9 mouse cellular contexts compared by ENCODE assay signal in the genomic region with DNA sequence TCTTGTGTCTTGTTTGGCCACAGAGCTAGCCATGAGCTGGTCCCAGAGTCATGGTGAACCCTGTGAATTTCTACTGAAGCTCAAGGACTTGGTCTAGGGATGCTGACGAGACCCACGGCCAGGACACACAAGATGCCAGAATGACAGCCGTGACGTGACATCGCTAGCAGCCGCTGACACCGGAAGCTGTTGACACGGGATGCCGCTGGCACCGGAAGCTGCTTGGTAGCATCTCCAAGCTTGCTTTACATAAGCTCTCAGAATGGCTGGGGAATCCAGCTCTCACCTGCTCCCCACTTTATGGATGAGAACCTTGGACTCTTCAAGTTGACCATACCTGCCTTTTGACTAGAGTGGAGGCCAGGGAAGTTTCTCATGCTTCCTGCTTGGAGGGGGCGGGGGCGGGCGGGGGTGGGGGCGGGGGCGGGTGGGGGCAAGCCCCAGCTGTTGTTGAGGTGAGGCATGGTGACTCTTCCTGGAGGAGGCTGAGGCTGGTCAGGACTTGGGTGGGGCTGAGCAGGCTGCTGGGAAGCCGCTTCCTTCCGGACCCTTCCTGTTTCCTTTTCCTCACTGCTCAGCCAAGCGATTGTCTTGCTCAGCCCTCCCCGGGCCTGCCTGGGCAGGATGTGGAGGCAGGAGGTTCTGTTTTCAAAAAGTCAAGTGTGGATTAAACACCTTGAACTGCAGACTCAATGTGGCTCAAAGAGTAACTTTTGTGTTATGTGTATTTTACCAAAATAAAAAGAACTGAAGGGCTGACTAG. TPM values are rescaled to one million over a fixed set of nuclear protein-coding genes. Genes with fewer than 3 reads are reported as not detected.
DNase-seq lines count a peak whose midpoint lies in the region; ATAC-seq and TF ChIP-seq lines count a peak whose summit lies in the region.
"Had no signal": no experiment of that assay in that cellular context is flagged by ENCODE, and none has a peak within 500 bp of the region (broad histone marks: within the 10 kb centered on the region; RNA-seq: fewer than 3 reads in every experiment).

No protein-coding gene starts in this region.

- 0 out of 2 replicates have a peak, but pooled peaks cover 3% of the 10 kb centered on the region for H3K9me3 ChIP-seq in forebrain, embryonic 12.5 days
- no peaks in the 10 kb centered on the region for H3K9me3 ChIP-seq in forebrain, embryonic 14.5 days (replicated peaks; ENCODE audit: control insufficient read depth, low read length)
- H3K9me3 ChIP-seq in embryonic facial prominence, embryonic 12.5 days, result 0 out of 2 replicates have a peak, but pooled peaks cover 6% of the 10 kb centered on the region
- H3K9me3 ChIP-seq in liver, embryonic 14.5 days (ENCODE audit: control insufficient read depth, low read length), result no peaks in the 10 kb centered on the region
- no peaks in the 10 kb centered on the region for H3K9me3 ChIP-seq in stomach, postnatal 0 days (ENCODE audit: control insufficient read depth, low read length)
- no peaks in the 10 kb centered on the region for H3K9me3 ChIP-seq in forebrain, postnatal 0 days (ENCODE audit: low read length)

- 83% methylated on average over 18 of the region's 19 CpGs for WGBS in forebrain, embryonic 12.5 days
- 80% methylated on average over 19 of the region's 19 CpGs for WGBS in forebrain, embryonic 14.5 days
- WGBS in embryonic facial prominence, embryonic 12.5 days, result 74% methylated on average over 19 of the region's 19 CpGs
- WGBS in liver, embryonic 14.5 days (ENCODE audit: insufficient replicate concordance), result 32% methylated on average over 15 of the region's 19 CpGs
- 65% methylated on average over 19 of the region's 19 CpGs for WGBS in stomach, postnatal 0 days
- WGBS in forebrain, postnatal 0 days, result 85% methylated on average over 19 of the region's 19 CpGs

- H3K36me3 ChIP-seq in forebrain, embryonic 12.5 days (replicated peaks), result no peaks in the 10 kb centered on the region
- H3K36me3 ChIP-seq in forebrain, embryonic 14.5 days (ENCODE audit: control insufficient read depth, insufficient read depth, low read length), result no peaks in the 10 kb centered on the region
- no peaks in the 10 kb centered on the region for H3K36me3 ChIP-seq in embryonic facial prominence, embryonic 12.5 days
- no peaks in the 10 kb centered on the region for H3K36me3 ChIP-seq in liver, embryonic 14.5 days (replicated peaks; ENCODE audit: control insufficient read depth, insufficient read depth, low read depth)
- no peaks in the 10 kb centered on the region for H3K36me3 ChIP-seq in stomach, postnatal 0 days (ENCODE audit: control insufficient read depth, insufficient read depth, low read length)
- H3K36me3 ChIP-seq in forebrain, postnatal 0 days (ENCODE audit: insufficient read depth), result no peaks in the 10 kb centered on the region

- H3K27ac ChIP-seq in forebrain, embryonic 12.5 days, result 0 out of 2 replicates have a peak overlapping the region, but pooled peaks have one; percentile 25
- H3K27ac ChIP-seq in forebrain, embryonic 14.5 days (ENCODE audit: low read depth, low read length), result no peak overlapping the region
- H3K27ac ChIP-seq in embryonic facial prominence, embryonic 12.5 days, result peak overlapping the region; percentile 65
- H3K27ac ChIP-seq in liver, embryonic 14.5 days, result no peak overlapping the region
- H3K27ac ChIP-seq in stomach, postnatal 0 days (replicated peaks), result peak overlapping the region; percentile 45
- no peak overlapping the region for H3K27ac ChIP-seq in forebrain, postnatal 0 days (ENCODE audit: low read depth, low read length)

- H3K27me3 ChIP-seq in forebrain, embryonic 12.5 days, result peaks cover 6% of the 10 kb centered on the region; the same call in 1 of the 2 replicates
- H3K27me3 ChIP-seq in forebrain, embryonic 14.5 days (replicated peaks; ENCODE audit: control insufficient read depth, insufficient read depth, low read length), result no peaks in the 10 kb centered on the region
- H3K27me3 ChIP-seq in embryonic facial prominence, embryonic 12.5 days, result no peaks in the 10 kb centered on the region
- no peaks in the 10 kb centered on the region for H3K27me3 ChIP-seq in liver, embryonic 14.5 days (ENCODE audit: control insufficient read depth, insufficient read depth, low read length)
- H3K27me3 ChIP-seq in stomach, postnatal 0 days (ENCODE audit: control insufficient read depth, insufficient read depth, low read length), result no peaks in the 10 kb centered on the region
- no peaks in the 10 kb centered on the region for H3K27me3 ChIP-seq in forebrain, postnatal 0 days (ENCODE audit: insufficient read depth, low read length)
- H3K27me3 ChIP-seq: CH12.LX had no signal

- H3K9ac ChIP-seq in forebrain, embryonic 12.5 days, result no peak overlapping the region
- H3K9ac ChIP-seq in forebrain, embryonic 14.5 days (ENCODE audit: low read length), result no peak overlapping the region
- H3K9ac ChIP-seq in embryonic facial prominence, embryonic 12.5 days, result no peak overlapping the region
- H3K9ac ChIP-seq in liver, embryonic 14.5 days (replicated peaks), result no peak overlapping the region
- no peak overlapping the region for H3K9ac ChIP-seq in stomach, postnatal 0 days (ENCODE audit: low read length)
- no peak overlapping the region for H3K9ac ChIP-seq in forebrain, postnatal 0 days

- no peak overlapping the region for H3K4me2 ChIP-seq in forebrain, embryonic 12.5 days
- no peak overlapping the region for H3K4me2 ChIP-seq in forebrain, embryonic 14.5 days (ENCODE audit: low read length)
- no peak overlapping the region for H3K4me2 ChIP-seq in embryonic facial prominence, embryonic 12.5 days (replicated peaks)
- peak overlapping the region; percentile 28; the same call in 1 of the 2 replicates for H3K4me2 ChIP-seq in liver, embryonic 14.5 days (ENCODE audit: low read depth)
- H3K4me2 ChIP-seq in stomach, postnatal 0 days (replicated peaks; ENCODE audit: low read depth), result no peak overlapping the region
- no peak overlapping the region for H3K4me2 ChIP-seq in forebrain, postnatal 0 days (ENCODE audit: low read depth)

- DNase-seq in forebrain, embryonic 14.5 days (ENCODE audit: low spot score), result no peak
- DNase-seq in liver, embryonic 14.5 days (ENCODE audit: low read depth in 3 of 3, low spot score in 3 of 3), result no peak
- DNase-seq in stomach, postnatal 0 days (ENCODE audit: low spot score), result peak; percentile 38
- DNase-seq in forebrain, postnatal 0 days, result no peak

- TF ChIP-seq EP300 in liver, embryonic 14.5 days (IDR thresholded peaks at IDR 0.05; ENCODE audit: low read depth), result no peak
- no peak for TF ChIP-seq EP300 in stomach, postnatal 0 days (optimal IDR thresholded peaks at IDR 0.05)

- H3K4me3 ChIP-seq in forebrain, embryonic 12.5 days (replicated peaks), result no peak overlapping the region
- H3K4me3 ChIP-seq in forebrain, embryonic 14.5 days (ENCODE audit: low read depth, low read length), result no peak overlapping the region
- H3K4me3 ChIP-seq in embryonic facial prominence, embryonic 12.5 days, result no peak overlapping the region
- H3K4me3 ChIP-seq in liver, embryonic 14.5 days (ENCODE audit: insufficient read depth in 1 of 2, low read depth in 2 of 2, low read length in 2 of 2), result no peak overlapping the region
- H3K4me3 ChIP-seq in stomach, postnatal 0 days (ENCODE audit: low read depth, low read length), result no peak overlapping the region
- H3K4me3 ChIP-seq in forebrain, postnatal 0 days (ENCODE audit: low read depth, low read length), result no peak overlapping the region

- no peak for TF ChIP-seq CTCF in liver, embryonic 14.5 days (IDR thresholded peaks at IDR 0.05; ENCODE audit: low read depth)
- TF ChIP-seq CTCF in stomach, postnatal 0 days (IDR thresholded peaks at IDR 0.05; ENCODE audit: low read depth), result no peak
- no peak for TF ChIP-seq CTCF in forebrain, postnatal 0 days (IDR thresholded peaks at IDR 0.05; ENCODE audit: low read depth)

- no peak for ATAC-seq in forebrain, embryonic 12.5 days (ENCODE audit: low FRiP score)
- ATAC-seq in forebrain, embryonic 14.5 days, result no peak
- no peak for ATAC-seq in embryonic facial prominence, embryonic 12.5 days (ENCODE audit: insufficient number of reproducible peaks, insufficient read depth, low FRiP score, low TSS enrichment)
- peak; percentile 75 for ATAC-seq in inflammation-experienced regulatory T-cells, adult 6 months
- peak; percentile 29; the same call in 1 of the 2 replicates for ATAC-seq in liver, embryonic 14.5 days (ENCODE audit: insufficient read depth)
- ATAC-seq in stomach, postnatal 0 days (ENCODE audit: low FRiP score, low TSS enrichment), result peak; percentile 55
- no peak for ATAC-seq in forebrain, postnatal 0 days
- no peak for ATAC-seq in granulocyte monocyte progenitor cell, adult 5-6 weeks (replicated peaks; ENCODE audit: poor library complexity, severe bottlenecking)

- peaks cover 38% of the 10 kb centered on the region for H3K4me1 ChIP-seq in forebrain, embryonic 12.5 days
- peaks cover 8% of the 10 kb centered on the region for H3K4me1 ChIP-seq in forebrain, embryonic 14.5 days (ENCODE audit: control insufficient read depth, insufficient read depth, low read length)
- peaks cover 33% of the 10 kb centered on the region for H3K4me1 ChIP-seq in embryonic facial prominence, embryonic 12.5 days
- H3K4me1 ChIP-seq in liver, embryonic 14.5 days (replicated peaks; ENCODE audit: control insufficient read depth in 2 of 2, insufficient read depth in 2 of 2, low read length in 1 of 2), result peaks cover 0 to 8% of the 10 kb centered on the region in 2 experiments; a peak in 2 of 4 replicates
- peaks cover 6% of the 10 kb centered on the region; the same call in 1 of the 2 replicates for H3K4me1 ChIP-seq in stomach, postnatal 0 days (replicated peaks; ENCODE audit: control insufficient read depth, insufficient read depth)
- H3K4me1 ChIP-seq in forebrain, postnatal 0 days (ENCODE audit: insufficient read depth), result peaks cover 18% of the 10 kb centered on the region

RNA-seq across cellular contexts. Expression of a gene that starts 47.2 kb away (rescaled TPM):
- 0.47 and 0.67 TPM in 2 replicates for polyA plus RNA-seq in forebrain, embryonic 12.5 days (2016; fragmentation: Nextera tagmentation; extraction: Ambion mirVana)
- polyA plus RNA-seq in forebrain, embryonic 14.5 days (2014; fragmentation: Nextera tagmentation; extraction: Ambion mirVana), result 0.64 and 1.2 TPM in 2 replicates
- polyA plus RNA-seq in embryonic facial prominence, embryonic 12.5 days (2016; fragmentation: Nextera tagmentation; extraction: Ambion mirVana), result 0.57 and 1.4 TPM in 2 replicates
- polyA plus RNA-seq in inflammation-experienced regulatory T-cells, adult 6 months (2017; shearing (Covaris generic)), result 1 to 10 TPM; 3.0 to 8.3 (median 4.3) TPM
- polyA plus RNA-seq in liver, embryonic 14.5 days (2012; rRNA removed), result 0.04 TPM in 1 of 2 replicates, not detected in the other
- 0.17 and 0.23 TPM in 2 replicates for polyA plus RNA-seq in liver, embryonic 14.5 days (2014; fragmentation: Nextera tagmentation; extraction: Ambion mirVana)
- polyA plus RNA-seq in stomach, postnatal 0 days (2015; fragmentation: Nextera tagmentation; extraction: Ambion mirVana), result 0.57 and 0.63 TPM in 2 replicates
- total RNA-seq in forebrain, postnatal 0 days (2014; rRNA removed), result 3.8 and 4.1 TPM in 2 replicates
- polyA plus RNA-seq in forebrain, postnatal 0 days (2015; fragmentation: Nextera tagmentation; extraction: Ambion mirVana), result 0.65 and 1.2 TPM in 2 replicates
- not detected in 2 replicates for total RNA-seq in granulocyte monocyte progenitor cell, adult 5-6 weeks (2014; fragmentation: Nextera tagmentation)
- not detected in 2 replicates for total RNA-seq in granulocyte monocyte progenitor cell, adult 5-6 weeks (2017)

Comparison
In these comparisons a context has a peak if more than half of its experiments do, and no peak if none do; other contexts are left out.
1. H3K27ac ChIP-seq: peak in forebrain, embryonic 12.5 days (single experiment), embryonic facial prominence, embryonic 12.5 days (single experiment) and stomach, postnatal 0 days (single experiment); none in forebrain, embryonic 14.5 days (single experiment), liver, embryonic 14.5 days (single experiment) and forebrain, postnatal 0 days (single experiment).
2. ATAC-seq: peak in inflammation-experienced regulatory T-cells, adult 6 months (single experiment), liver, embryonic 14.5 days (single experiment) and stomach, postnatal 0 days (single experiment); none in forebrain, embryonic 12.5 days (single experiment), forebrain, embryonic 14.5 days (single experiment), embryonic facial prominence, embryonic 12.5 days (single experiment), forebrain, postnatal 0 days (single experiment) and granulocyte monocyte progenitor cell, adult 5-6 weeks (single experiment).